Mouse (Mus musculus) C3H10T1/2 (cell line): ENCODE data around the gene Kcnh2. TPM values are rescaled to one million over a fixed set of nuclear protein-coding genes. Genes with fewer than 3 reads are reported as not detected.

Experiments used
- polyA plus RNA-seq, 2 experiments: library from polyadenylated mRNA; unstranded; fragments of >200 nt; fragmentation: generic; extraction: Trizol; gene quantifications; one replicate each; pipeline ENCODE4 v1.2.1; 2012; ENCODE audit warnings: missing spikeins in 2 of 2

The Kcnh2 gene
- 1 to 10 TPM in 1 of 2 experiments, under 1 TPM in 1; 0.64 to 1.5 TPM for polyA plus RNA-seq

GRCm38 (mm10) chr5:24351278-24351677, at the start of gene Kcnh2:
Gene Kcnh2, minus strand, starts transcription at chr5:24351604.

DNA sequence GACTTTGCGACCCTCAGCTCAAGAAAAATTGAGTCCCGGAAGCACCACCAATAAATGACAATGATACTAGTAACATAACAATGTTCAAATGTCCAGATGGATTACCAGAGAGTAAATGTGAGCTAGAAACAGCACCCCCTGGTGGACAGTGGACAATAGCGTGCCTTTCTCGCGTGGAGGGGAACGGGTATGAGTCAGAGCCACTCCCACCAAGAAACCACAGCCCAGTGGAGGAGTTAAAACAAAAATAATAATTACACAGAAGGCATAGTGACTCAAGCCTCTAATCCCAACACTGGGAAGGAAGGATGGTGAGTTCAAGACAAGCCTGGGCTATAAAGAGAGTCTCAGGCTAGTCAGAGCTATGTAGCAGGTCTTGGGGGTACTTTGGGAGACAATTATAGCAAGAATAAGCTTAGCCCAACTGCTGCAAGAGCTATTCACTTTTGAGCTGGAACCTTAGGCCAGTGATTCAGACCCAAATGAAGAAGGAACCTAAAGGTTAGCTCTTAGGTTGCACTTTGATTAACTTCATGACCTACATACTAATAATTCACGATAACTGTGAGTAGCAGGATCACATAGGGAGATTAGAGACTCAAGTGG, 42.1 kb upstream of the Kcnh2 start, which contains the start of gene Abcb8:
Gene Abcb8 (plus strand): TSS at position 272 of the 606 bp plus-strand sequence.

DNA sequence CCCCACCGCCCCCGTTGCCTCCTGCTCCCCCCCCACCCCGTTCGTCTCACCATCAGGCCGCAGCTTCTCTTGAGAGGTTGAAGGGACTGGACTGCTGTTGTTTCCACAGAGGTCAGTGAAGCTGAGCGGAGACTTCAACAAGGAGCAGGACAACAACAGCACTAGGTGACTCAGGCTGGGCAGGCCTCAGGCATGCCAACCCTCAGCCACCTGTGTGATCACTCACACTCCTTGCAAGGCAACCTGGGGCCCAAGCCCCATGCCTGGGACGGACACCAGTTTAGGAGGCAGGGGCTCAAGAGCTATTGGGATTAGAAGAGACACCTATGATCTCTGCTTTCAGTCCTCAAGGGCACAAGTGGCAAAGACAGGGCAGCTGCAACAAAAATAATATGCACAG, 40.5 kb upstream of the Kcnh2 start, which contains the start of gene Atg9b:
Gene Atg9b (minus strand): TSS at position 280 of the 400 bp plus-strand sequence.

DNA sequence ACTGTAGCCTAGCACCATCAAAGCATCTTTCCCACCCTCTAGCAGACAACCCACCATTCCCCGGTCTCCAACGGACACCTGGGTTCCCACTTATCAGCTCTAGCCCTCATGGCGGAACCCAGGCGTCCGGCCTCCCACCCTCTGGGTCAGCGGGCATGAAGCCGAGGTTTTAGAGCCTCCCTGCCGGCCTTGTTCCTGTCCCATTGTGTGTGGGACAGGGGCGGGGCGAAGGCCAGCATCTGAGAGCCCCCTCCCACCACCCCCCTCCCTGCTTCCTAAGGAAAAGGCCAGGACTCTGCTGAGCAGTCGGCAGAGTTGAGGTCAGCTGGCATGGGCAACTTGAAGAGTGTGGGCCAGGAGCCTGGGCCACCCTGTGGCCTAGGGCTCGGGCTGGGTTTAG, 13.1 kb upstream of the Kcnh2 start, which contains the start of gene Nos3:
Gene Nos3 (plus strand): TSS at position 303 of the 400 bp plus-strand sequence.

Other genes with a start within 250 kb of the Kcnh2 start
- 1 to 10 TPM; 2.9 to 6.0 TPM for gene Nupl2, start 186.6 kb downstream of the Kcnh2 start, polyA plus RNA-seq
- under 1 TPM; 0.12 to 0.16 TPM for gene Nos3, start 13.2 kb upstream of the Kcnh2 start, polyA plus RNA-seq
- under 1 TPM; 0.05 to 0.07 TPM for gene Atg9b, start 40.5 kb upstream of the Kcnh2 start, polyA plus RNA-seq
- gene Abcb8, start 42.1 kb upstream of the Kcnh2 start, polyA plus RNA-seq: 10 to 100 TPM; 37.0 to 55.6 TPM
- under 1 TPM; 0.05 to 0.72 TPM for gene Asic3, start 61.8 kb upstream of the Kcnh2 start, polyA plus RNA-seq
- 10 to 100 TPM; 35.5 to 47.7 TPM for gene Cdk5, start 71.9 kb upstream of the Kcnh2 start, polyA plus RNA-seq
- 10 to 100 TPM; 42.0 to 81.7 TPM for gene Slc4a2, start 72.2 kb upstream of the Kcnh2 start, polyA plus RNA-seq
- gene Fastk, start 93.7 kb upstream of the Kcnh2 start, polyA plus RNA-seq: 10 to 100 TPM; 71.2 to 86.2 TPM
- 10 to 100 TPM; 15.6 to 24.7 TPM for gene Tmub1, start 96.2 kb upstream of the Kcnh2 start, polyA plus RNA-seq
- gene Agap3, start 100.6 kb upstream of the Kcnh2 start, polyA plus RNA-seq: 10 to 100 TPM; 87.5 to 91.0 TPM
- under 1 TPM; 0.01 to 0.08 TPM for gene Gbx1, start 175.6 kb upstream of the Kcnh2 start, polyA plus RNA-seq
- gene Asb10, start 189.4 kb upstream of the Kcnh2 start, polyA plus RNA-seq: under 1 TPM in 1 of 2 experiments, not detected in 1; 0.12 TPM
- under 1 TPM in 1 of 2 experiments, not detected in 1; 0.02 TPM for gene 4931409K22Rik, start 205.2 kb upstream of the Kcnh2 start, polyA plus RNA-seq
- gene Abcf2, start 225.9 kb upstream of the Kcnh2 start, polyA plus RNA-seq: 10 to 100 TPM; 45.7 to 72.5 TPM
- 10 to 100 TPM; 13.6 to 31.3 TPM for gene Chpf2, start 235.1 kb upstream of the Kcnh2 start, polyA plus RNA-seq